Mouse (Mus musculus): ENCODE measurements around the gene T. TPM values are rescaled to one million over a fixed set of nuclear protein-coding genes. Genes with fewer than 3 reads are reported as not detected.

The T gene
- polyA plus RNA-seq (2011; ENCODE audit: insufficient read depth, insufficient read length, low read depth, missing spikeins), result 11.4 and 12.5 TPM in 2 replicates

- H3K27ac ChIP-seq (ENCODE audit: insufficient read depth, low read length), result no peak within 1 kb of the TSS
- H3K4me3 ChIP-seq (ENCODE audit: low read depth, low read length), result peak within 1 kb of the TSS; percentile 60
- no peaks in the 10 kb centered on the region for H3K9me3 ChIP-seq (replicated peaks; ENCODE audit: control insufficient read depth, insufficient read depth, low read length, poor library complexity, severe bottlenecking)
- TF ChIP-seq CTCF (IDR thresholded peaks at IDR 0.05; ENCODE audit: low read depth, low read length) (no peak), EP300 (IDR thresholded peaks at IDR 0.05; ENCODE audit: insufficient read depth, low read depth, low read length) (no peak), POLR2A (IDR thresholded peaks at IDR 0.05; ENCODE audit: insufficient read depth, low read length) (no peak)
- H3K4me1 ChIP-seq (ENCODE audit: control insufficient read depth, insufficient read depth, low read length), result peaks cover under 1% of the 10 kb centered on the region
- no peaks in the 10 kb centered on the region for H3K36me3 ChIP-seq (ENCODE audit: control insufficient read depth, insufficient read depth, low read length, poor library complexity, severe bottlenecking)
- peaks cover 26% of the 10 kb centered on the region for H3K27me3 ChIP-seq (ENCODE audit: control insufficient read depth, insufficient read depth, low read length, poor library complexity, severe bottlenecking)
- H3K9ac ChIP-seq (ENCODE audit: low read depth, poor library complexity, severe bottlenecking), result peak within 1 kb of the TSS; percentile 26; the same call in 1 of the 2 replicates
Observed at GRCm38 (mm10) chr17:8433978-8434960, at the start of gene T. TSS of gene T (plus strand) at chr17:8434423.

DNA sequence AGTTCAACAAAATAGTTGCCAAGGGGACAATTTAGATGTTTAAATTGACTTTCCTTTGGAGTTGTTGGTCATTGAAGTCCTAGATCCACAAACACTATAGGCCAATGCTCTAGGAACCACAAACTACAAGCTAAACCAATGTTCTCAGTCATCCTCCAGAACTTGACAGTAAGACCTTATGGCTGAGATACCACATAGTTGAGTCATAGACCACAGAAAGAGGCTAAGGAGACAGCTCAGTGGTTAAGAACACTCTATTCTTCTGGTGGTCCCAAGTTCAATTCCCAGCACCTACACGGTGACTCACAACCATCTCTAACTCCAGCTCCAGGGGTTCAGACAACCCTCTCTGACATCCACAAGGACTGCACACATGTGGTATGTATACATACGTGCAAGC lies 48.8 kb upstream of the T start:
- Histone ChIP-seq H3K27me3 (ENCODE audit: control insufficient read depth, insufficient read depth, low read length, poor library complexity, severe bottlenecking) (no peaks in the 10 kb centered on the region), H3K4me1 (ENCODE audit: control insufficient read depth, insufficient read depth, low read length) (no peaks in the 10 kb centered on the region), H3K36me3 (ENCODE audit: control insufficient read depth, insufficient read depth, low read length, poor library complexity, severe bottlenecking) (no peaks in the 10 kb centered on the region), H3K9me3 (replicated peaks; ENCODE audit: control insufficient read depth, insufficient read depth, low read length, poor library complexity, severe bottlenecking) (no peaks in the 10 kb centered on the region), H3K9ac (ENCODE audit: low read depth, poor library complexity, severe bottlenecking) (no peak overlapping the region), H3K27ac (ENCODE audit: insufficient read depth, low read length) (no peak overlapping the region), H3K4me3 (ENCODE audit: low read depth, low read length) (no peak overlapping the region)
- TF ChIP-seq EP300 (IDR thresholded peaks at IDR 0.05; ENCODE audit: insufficient read depth, low read depth, low read length) (no peak), CTCF (IDR thresholded peaks at IDR 0.05; ENCODE audit: low read depth, low read length) (no peak), POLR2A (IDR thresholded peaks at IDR 0.05; ENCODE audit: insufficient read depth, low read length) (no peak)

GRCm38 (mm10) chr17:8388463-8388862 lies 45.8 kb upstream of the T start:
- Histone ChIP-seq H3K36me3 (ENCODE audit: control insufficient read depth, insufficient read depth, low read length, poor library complexity, severe bottlenecking) (no peaks in the 10 kb centered on the region), H3K9ac (ENCODE audit: low read depth, poor library complexity, severe bottlenecking) (no peak overlapping the region), H3K27me3 (ENCODE audit: control insufficient read depth, insufficient read depth, low read length, poor library complexity, severe bottlenecking) (no peaks in the 10 kb centered on the region), H3K4me1 (ENCODE audit: control insufficient read depth, insufficient read depth, low read length) (no peaks in the 10 kb centered on the region), H3K27ac (ENCODE audit: insufficient read depth, low read length) (no peak overlapping the region), H3K4me3 (ENCODE audit: low read depth, low read length) (no peak overlapping the region), H3K9me3 (replicated peaks; ENCODE audit: control insufficient read depth, insufficient read depth, low read length, poor library complexity, severe bottlenecking) (no peaks in the 10 kb centered on the region)
- TF ChIP-seq POLR2A (IDR thresholded peaks at IDR 0.05; ENCODE audit: insufficient read depth, low read length) (no peak), EP300 (IDR thresholded peaks at IDR 0.05; ENCODE audit: insufficient read depth, low read depth, low read length) (no peak), CTCF (IDR thresholded peaks at IDR 0.05; ENCODE audit: low read depth, low read length) (peak; percentile 75)

- H3K36me3 ChIP-seq (ENCODE audit: control insufficient read depth, insufficient read depth, low read length, poor library complexity, severe bottlenecking), result no peaks in the 10 kb centered on the region
- peak overlapping the region; percentile 44 for H3K4me3 ChIP-seq (ENCODE audit: low read depth, low read length)
- H3K27ac ChIP-seq (ENCODE audit: insufficient read depth, low read length), result no peak overlapping the region
- no peak overlapping the region for H3K9ac ChIP-seq (ENCODE audit: low read depth, poor library complexity, severe bottlenecking)
- H3K9me3 ChIP-seq (replicated peaks; ENCODE audit: control insufficient read depth, insufficient read depth, low read length, poor library complexity, severe bottlenecking), result no peaks in the 10 kb centered on the region
- TF ChIP-seq POLR2A (IDR thresholded peaks at IDR 0.05; ENCODE audit: insufficient read depth, low read length) (no peak), EP300 (IDR thresholded peaks at IDR 0.05; ENCODE audit: insufficient read depth, low read depth, low read length) (no peak), CTCF (IDR thresholded peaks at IDR 0.05; ENCODE audit: low read depth, low read length) (no peak)
- no peaks in the 10 kb centered on the region for H3K27me3 ChIP-seq (ENCODE audit: control insufficient read depth, insufficient read depth, low read length, poor library complexity, severe bottlenecking)
- no peaks in the 10 kb centered on the region for H3K4me1 ChIP-seq (ENCODE audit: control insufficient read depth, insufficient read depth, low read length)
Observed at GRCm38 (mm10) chr17:8388990-8389789, 45.0 kb upstream of the T start.

DNA sequence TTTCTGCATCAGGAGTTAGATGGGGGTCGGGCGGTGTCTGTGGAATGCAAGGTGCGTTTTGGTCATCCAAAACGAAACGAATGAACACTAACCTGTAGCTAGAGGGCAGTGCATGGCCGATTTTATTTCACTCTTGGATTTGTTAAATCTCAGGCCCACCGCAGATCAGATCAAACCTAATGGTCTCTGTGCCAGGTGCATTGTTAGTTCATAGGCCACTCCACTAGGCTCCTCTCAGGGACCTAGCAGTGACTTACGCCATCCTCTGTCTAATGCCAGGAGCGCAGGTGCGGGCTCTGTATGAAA lies 44.5 kb upstream of the T start:
- Histone ChIP-seq H3K9ac (ENCODE audit: low read depth, poor library complexity, severe bottlenecking) (no peak overlapping the region), H3K27ac (ENCODE audit: insufficient read depth, low read length) (no peak overlapping the region), H3K4me1 (ENCODE audit: control insufficient read depth, insufficient read depth, low read length) (no peaks in the 10 kb centered on the region), H3K36me3 (ENCODE audit: control insufficient read depth, insufficient read depth, low read length, poor library complexity, severe bottlenecking) (no peaks in the 10 kb centered on the region), H3K27me3 (ENCODE audit: control insufficient read depth, insufficient read depth, low read length, poor library complexity, severe bottlenecking) (no peaks in the 10 kb centered on the region), H3K4me3 (ENCODE audit: low read depth, low read length) (no peak overlapping the region), H3K9me3 (replicated peaks; ENCODE audit: control insufficient read depth, insufficient read depth, low read length, poor library complexity, severe bottlenecking) (no peaks in the 10 kb centered on the region)
- no peak for TF ChIP-seq CTCF (IDR thresholded peaks at IDR 0.05; ENCODE audit: low read depth, low read length)
- TF ChIP-seq POLR2A (IDR thresholded peaks at IDR 0.05; ENCODE audit: insufficient read depth, low read length), result no peak
- no peak for TF ChIP-seq EP300 (IDR thresholded peaks at IDR 0.05; ENCODE audit: insufficient read depth, low read depth, low read length)
